Mouse (Mus musculus): Measurements from ENCODE around the gene Atf7.
A peak's percentile ranks its signal among the peaks of the same experiment; 100 is the strongest.
"Not testable (repeated sequence)": the region's sequence is repeated elsewhere in the genome, so short reads cannot be mapped to it uniquely, and the experiment has no call there.

The Atf7 gene

DNA sequence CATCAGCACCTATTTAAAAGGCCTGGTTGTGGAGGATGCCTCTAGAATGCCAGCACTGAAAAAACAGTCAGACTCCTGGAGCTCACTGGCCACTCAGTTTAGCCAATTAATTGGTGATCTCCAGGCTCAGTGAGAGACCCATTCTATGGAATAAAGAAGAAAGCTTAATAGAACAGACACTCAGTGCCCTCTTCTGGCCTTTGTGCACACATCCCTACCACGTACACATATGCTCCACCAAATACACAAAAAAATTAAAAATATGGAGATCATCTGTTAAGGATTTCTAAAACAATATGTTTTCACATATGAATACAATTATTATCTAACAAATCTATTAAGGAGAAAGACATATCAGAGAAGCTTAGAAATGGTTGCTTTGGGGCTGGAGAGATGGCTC lies 4.5 kb downstream of the Atf7 start:
- no peak for DNase-seq (ENCODE audit: low spot score in 2 of 2)

DNA sequence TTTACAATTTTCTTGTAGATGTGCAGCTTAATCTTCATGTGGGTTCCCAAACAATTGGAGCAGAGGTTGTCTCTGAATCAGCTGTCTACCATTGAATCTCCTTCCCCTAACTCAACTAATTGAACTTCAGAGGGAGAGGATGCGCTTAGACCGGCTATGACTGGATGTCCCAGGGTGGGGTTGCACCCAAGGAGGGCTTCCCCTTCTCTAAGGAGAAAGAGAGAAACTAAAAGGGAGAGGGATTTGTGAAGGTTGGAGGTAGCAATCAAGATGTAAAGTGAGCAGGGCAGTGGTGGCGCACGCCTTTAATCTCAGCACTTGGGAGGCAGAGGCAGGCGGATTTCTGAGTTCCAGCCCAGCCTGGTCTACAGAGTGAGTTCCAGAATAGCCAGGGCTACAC lies 5.8 kb downstream of the Atf7 start:
- no peak for DNase-seq (ENCODE audit: low spot score in 2 of 2)

DNA sequence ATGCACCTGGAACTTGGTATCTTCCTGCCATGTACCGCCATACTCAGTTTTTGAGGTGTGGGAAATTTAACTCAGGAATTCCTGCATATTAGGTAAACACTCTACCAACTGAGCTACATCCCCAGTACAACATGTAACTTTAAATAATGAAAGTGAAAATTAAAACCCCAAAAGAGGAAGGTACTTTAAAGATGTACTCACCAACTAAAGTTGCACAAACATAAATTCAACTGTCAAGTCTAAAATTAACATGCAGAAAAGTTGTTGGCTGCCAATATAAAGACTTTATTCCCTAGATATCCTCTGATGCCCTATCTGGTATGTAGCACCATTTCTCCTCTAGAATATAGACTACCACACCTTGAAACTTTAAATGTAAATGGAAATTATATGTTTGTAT lies 7.6 kb downstream of the Atf7 start:
- DNase-seq (ENCODE audit: low spot score in 2 of 2): no peak

DNA sequence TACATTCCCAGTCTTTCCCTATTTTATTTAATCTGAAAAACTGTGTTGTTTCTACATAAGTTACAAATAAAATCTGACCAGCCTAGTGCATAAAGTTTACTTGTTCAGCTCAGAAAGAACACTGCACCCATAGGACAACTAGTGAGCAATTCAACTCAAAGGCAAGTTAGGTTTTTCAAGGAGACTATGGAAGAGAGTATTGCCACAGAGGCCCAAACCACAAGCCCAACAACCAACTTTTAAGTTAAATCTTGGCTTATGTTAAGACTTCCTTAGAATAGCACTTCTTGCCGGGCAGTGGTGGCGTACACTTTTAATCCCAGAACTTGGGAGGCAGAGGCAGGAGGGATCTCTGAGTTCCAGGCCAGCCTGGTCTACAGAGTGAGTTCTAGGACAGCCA lies 9.1 kb downstream of the Atf7 start:
- DNase-seq (ENCODE audit: low spot score in 2 of 2): no peak

DNA sequence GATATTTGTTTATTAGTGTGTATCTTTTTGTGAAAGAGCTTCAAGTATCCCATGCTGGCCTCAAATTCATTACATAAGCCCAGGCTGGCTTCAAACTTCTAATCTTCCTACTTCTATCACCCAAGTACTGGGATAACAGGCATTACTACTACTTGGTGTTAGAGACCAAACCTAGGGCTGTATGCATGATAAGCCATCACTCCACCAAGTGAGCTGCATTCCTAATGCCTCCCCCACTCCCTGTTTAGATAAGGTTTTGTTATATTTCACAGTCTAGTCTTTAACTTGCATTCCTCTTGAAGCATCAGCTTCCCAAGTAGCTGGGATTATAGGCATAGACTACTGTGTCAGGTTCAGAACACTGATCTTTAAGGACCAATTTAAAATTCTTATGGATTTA lies 11.0 kb downstream of the Atf7 start:
- DNase-seq (ENCODE audit: low spot score in 2 of 2): no peak

DNA sequence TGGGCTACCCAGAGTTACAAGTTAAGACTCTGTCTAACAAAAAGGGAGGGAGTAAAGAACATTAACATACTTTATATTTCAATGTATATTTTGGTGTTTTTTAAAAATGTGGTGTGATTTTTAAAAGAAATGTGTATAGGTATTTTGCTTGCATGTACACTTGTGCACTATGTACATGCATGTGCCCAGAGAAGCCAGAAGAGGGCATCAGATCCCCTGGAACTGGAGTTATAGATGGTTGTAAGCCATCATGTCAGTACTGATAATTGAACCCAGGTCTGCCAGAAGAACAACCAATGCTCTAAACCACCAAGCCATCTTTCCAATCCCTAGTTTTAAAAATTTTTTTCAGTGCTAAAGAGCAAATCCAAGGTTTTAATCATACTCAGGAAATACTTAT lies 12.3 kb downstream of the Atf7 start:
- DNase-seq (ENCODE audit: low spot score in 2 of 2): no peak

DNA sequence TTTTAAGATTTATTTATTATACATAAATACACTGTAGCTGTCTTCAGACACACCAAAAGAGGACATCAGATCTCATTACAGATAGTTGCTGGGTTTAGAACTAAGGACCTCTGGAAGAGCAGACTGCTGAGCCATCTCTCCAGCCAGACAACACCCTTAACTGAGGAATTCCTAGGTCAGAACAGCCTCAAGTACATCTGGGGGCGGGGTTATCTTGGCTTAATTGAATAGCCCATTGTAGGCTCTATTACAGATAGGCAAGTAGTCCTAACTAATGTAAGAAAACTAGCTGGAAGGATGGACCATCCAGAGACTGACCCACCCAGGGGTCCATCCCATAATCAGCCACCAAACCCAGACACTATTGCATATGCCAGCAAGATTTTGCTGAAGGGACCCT lies 16.7 kb downstream of the Atf7 start:
- DNase-seq (ENCODE audit: low spot score in 2 of 2): not testable (repeated sequence)

DNA sequence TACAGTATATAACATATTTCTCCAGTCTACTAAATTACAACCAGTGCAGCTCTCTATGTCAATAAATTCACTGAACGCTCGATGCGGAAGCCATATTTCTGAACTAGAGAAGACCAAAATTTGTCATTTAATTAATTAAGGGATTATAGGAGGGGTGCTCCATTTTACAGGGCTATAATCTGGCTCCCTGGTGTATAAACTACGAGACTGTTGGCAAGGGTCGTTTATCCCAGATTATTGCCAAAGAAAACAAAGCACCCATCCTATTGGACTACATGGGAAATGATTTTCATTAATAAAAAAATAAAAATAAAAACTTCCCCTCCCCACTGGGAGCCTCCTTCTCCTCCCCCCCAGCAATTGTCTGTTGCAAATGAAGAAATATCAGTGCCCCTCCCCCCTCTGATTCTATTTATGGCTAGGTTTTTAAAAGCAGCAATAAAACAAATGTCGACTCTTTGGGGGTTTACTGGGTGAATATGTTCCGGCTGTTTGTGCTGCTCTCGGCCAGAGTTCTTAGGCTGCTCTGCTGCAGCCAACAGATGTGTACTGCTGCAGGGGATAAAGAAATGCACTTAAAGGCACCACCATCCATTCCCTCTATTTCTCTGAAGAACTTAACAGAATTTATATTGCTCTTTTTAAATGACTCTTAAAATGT lies 31.1 kb downstream of the Atf7 start:
- no peak for DNase-seq (ENCODE audit: low spot score in 2 of 2)

DNA sequence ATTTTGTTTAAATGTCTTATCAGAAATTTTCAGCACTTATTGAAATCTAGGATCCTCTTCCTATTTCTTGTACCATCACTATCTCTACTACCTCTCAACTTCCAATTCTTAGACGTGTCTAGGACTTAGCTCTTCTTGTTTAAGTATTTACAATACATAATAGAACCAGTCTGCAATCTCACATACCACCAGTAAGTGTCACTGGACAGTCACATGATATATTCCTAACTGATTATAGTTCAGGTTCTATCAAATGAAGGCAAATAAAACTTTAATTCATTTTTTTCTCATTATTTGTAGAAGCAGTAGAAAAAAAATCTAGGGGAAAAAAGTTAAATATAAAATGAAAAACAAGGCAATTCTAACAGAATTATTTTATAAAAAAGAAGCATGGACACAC lies 32.6 kb downstream of the Atf7 start:
- DNase-seq (ENCODE audit: low spot score in 2 of 2): no peak

DNA sequence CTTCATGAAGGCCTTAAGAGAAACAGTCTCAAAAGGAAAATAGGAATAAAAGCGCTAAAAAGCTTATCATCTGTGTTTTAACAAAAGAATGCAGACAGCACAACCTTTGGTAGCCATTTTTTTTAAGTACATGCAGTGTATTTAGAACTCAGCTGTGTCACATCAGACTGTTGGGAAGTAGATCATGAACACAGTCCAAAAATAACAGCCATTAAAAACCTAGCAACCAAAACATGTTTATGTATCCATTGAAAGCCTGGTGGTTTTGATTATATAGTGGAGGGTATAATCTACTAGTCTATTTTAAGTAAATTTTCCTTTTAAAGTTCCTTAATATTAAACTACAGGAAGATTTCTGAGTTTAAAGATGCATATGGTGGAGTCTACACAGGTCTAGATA lies 34.7 kb downstream of the Atf7 start:
- no peak for DNase-seq (ENCODE audit: low spot score in 2 of 2)

DNA sequence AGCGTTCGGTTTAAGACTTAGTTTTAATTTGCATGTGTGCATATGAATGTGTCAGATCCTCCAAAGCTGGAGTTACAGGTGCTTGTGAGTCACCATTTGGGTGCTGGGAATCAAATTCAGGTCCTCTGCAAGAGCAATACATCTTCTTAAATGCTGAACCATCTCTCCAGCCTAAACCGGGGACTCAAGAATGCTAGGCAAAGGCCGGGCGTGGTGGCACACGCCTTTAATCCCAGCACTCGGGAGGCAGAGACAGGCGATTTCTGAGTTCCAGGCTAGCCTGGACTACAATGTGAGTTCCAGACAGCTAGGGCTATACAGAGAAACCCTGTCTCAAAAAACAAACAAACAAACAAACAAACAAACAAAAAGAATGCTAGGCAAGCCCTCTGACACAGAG lies 35.4 kb downstream of the Atf7 start:
- no peak for DNase-seq (ENCODE audit: low spot score in 2 of 2)

DNA sequence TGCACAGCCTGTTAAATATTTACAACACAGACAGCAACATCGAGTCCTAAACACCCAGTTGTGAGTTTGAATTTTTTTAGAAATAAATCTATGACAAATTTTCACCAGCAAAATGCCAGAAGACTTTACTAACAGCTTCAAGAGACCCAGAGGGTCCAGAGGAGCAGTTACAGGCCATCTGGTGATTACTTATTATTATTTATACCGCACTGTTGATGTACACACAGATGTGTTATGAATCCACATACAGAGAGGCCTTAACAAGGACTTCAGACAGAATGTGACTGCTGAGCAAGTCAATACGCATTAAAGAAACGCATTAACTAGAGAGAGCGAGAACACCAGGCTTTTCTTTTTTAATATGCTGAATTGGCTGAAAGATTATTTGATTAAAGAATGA lies 39.8 kb downstream of the Atf7 start:
- DNase-seq (ENCODE audit: low spot score in 2 of 2): no peak

DNA sequence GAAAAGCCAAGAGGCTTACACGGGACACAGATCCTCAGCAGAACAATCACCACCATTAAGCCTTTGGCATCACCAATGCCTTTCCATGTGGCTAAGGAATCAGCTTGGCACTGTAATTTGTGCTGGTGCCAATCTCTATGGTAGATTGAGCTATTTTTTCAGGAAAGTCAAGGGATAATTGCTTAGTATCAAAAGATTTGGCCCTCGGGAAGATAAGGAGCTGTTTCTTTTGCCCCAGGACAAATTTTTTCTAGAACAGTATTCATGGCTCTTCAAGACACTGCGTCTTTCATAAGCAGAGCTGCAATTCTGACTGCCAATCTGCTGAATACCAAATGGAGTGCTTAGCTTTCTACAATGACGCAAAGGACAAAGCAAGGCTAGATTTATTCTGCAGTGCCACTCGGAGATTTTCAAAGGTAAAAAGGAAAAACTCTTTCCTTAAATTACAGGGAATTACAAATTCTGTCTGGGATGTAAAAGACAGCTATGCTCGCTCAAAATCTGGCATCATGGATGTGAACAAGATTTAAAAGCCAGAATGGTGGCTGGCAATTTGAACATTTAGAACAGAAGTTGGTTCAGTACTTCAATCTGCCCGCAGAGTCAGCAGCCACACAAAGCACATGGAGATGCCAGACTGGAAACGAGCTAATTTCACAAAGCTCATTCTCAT lies 41.4 kb downstream of the Atf7 start:
- DNase-seq (ENCODE audit: low spot score in 2 of 2): no peak

DNA sequence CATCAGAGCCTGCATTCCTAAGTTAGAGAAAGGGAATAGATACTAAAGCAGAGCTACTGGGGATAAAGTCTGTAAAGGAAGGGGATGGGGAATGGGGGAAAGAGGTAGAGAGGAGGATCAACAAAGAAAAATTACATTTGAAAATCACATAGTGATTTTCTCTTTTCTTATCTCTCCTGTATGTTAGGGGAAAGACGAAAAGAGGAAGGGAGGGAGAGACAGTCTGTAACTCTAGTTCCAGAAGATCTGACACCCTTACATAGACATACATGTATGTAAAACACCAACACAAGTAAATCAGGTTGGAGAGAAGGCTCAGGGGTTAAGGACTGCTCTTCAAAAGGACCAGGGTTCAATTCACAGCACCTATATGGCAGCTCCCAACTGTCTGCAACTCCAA lies 44.1 kb downstream of the Atf7 start:
- DNase-seq (ENCODE audit: low spot score in 2 of 2): no peak

DNA sequence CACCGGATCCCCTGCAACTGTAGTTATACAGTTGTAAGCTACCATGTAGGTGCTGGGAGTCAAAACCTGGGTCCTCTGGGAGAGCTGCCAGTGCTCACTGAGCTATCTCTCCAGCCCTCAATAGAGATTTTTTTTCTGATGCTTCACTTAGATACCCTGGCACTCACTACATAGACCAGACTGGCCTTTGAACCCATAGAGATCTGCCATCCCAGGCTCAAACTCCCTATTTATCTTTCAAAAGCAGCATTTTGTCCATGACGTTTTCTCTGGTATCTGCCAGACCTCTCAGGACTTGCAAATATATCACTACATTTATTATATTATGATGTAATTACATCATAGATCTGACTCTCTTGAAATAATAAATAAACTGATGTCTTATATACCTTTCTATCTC lies 46.9 kb downstream of the Atf7 start:
- DNase-seq (ENCODE audit: low spot score in 2 of 2): no peak

DNA sequence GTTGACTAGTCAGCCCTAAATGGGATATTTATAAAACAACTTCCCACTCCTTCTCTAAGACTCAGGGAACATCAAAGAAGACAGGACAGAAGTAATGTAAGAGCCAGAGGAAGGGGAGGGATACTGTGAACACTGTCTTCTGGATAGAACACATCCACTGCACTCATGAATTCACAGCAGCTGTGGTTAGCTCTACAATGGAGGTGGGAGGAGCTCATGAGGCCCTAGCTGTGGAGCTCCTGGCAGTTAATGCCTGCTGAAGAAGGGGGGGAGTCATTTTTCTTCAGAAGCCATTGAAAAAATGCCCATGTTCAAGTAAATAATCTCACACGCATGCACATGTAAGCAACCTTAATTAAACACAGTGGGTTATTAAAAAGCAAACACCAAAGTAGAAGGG lies 48.3 kb downstream of the Atf7 start:
- no peak for DNase-seq (ENCODE audit: low spot score in 2 of 2)

DNA sequence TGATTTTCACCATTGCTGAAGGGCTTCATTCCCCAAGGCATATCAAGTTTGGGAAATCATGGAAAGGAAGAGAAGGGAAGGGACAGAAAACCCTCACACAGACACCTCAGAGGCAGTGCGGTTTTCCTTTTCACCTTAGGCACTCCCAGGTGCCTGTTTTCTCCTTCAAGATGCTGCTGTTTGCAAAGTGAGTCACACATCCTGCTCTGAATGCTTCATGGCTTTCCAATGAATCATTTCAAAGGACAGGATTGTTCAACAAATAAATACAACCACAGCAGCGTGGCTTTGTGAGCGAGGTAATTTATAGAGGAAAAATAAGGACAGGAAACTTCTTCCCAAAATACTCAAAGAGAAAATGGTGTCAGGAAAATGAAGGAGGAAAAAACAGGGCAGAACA lies 53.2 kb downstream of the Atf7 start:
- peak in 1 of 2 experiments; percentile 4 for DNase-seq (ENCODE audit: low spot score in 2 of 2)

DNA sequence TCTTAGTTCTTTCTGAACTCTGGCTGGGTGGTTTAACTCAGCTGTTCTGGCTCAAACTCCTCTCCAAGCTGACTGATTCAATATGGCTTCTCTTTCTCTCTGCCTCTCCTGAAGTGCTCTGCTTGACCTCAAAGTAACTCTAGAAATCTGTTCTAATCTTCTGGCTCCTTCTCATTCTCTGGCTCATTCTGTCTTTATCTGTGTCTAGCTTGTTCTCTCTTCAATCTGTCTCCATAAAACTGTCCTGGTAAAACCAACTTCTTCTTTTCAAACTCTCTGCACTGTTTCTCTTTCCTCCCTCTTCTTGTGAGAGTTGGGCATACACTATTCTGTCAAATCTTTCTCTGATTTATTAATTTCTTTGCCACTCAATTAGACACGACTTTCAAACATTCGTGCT lies 57.4 kb downstream of the Atf7 start:
- DNase-seq (ENCODE audit: low spot score in 2 of 2): no peak

DNA sequence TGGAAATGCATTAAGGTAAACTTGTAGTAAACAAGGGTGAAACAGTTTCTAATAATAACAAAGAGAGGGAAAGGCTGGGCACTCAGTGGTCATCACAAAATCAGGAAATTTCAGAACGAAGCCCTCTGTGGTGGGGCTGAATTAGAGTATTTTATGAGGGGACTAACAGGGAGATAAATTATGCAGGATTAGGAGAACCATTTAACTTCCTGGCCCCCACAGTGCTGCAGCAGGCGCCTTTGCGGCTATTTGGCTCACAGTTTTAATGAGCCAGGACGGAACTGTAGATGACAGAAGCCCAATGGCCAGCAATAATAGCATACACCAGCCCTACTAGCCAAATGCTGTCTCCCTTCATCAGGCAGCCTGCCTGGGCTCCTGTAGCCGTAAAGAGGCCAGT lies 61.6 kb downstream of the Atf7 start:
- no peak for DNase-seq (ENCODE audit: low spot score in 2 of 2)

DNA sequence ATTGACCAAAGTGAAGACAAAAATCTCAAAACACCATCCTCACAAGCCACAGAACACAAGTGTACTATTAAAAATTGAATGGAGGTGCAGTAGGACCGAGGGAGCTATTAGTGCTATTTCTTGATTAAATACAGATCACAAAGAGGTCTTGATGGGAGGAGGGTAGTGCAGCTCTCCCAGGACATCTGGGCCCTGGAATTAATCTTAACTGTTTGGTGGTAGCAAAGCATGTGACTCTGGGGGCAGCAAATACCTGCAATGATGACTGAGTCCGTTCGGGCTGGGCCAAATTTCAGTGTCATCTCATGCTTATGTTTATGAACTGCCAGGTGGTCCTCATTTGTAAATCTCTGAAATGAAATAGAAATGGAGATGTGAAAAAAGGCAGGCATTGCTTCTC lies 62.2 kb downstream of the Atf7 start:
- DNase-seq (ENCODE audit: low spot score in 2 of 2): no peak

DNA sequence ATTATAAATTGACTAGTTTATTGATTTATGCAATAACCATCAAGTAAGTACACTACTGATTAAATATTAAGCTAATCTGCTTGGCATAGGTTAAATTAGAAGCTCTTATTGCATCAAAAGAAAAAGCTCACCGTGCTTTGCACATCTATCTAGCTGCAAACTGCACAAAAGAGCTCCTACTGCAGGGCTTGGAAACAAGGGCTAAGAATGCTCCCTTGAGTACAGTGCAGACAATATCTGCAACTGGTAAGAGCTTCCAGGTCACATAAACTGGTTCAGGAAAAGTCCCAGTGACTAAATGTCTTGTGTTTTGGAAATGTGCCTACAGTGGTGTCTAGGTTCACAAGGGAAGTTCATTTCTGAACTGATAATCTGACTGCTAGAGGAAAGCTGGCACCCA lies 62.8 kb downstream of the Atf7 start:
- DNase-seq (ENCODE audit: low spot score in 2 of 2): no peak

DNA sequence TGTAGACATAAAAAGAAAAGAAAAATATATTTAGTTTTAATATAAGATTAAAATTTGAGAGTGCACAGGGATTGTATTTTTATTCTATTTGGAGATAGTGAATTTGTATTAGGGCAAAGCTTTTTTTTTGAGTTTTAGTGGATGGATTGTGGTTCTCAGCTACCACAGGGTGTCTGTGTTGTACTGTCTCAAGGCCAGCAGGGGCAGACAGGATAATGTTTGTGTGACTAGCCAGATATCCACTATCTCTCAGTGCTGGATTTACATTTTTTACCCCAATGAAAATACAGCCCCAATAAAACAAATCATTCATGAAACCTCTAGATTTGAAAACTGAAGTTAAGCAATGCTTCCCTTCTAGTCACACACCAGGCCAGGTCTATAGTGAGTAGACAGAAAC lies 67.7 kb downstream of the Atf7 start:
- DNase-seq (ENCODE audit: low spot score in 2 of 2): no peak

DNA sequence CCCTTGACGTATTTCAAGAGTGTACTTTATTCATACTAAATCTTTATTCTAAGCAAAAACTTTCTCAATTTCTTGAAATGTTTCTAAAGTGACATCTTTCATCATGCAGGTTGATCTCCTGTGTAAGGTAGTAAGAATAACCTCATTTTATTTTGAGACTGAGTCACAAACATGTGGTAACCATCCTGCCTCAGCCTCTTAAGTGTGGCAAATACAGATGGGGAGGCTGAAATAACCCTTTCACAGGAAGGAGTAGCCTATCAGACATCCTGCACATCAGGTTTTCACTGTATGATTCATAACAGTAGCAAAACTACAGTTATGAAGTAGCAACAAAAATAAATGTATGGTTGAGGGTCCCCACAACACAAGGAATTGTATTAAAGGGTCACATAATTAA lies 69.7 kb downstream of the Atf7 start:
- no peak for DNase-seq (ENCODE audit: low spot score in 2 of 2)

DNA sequence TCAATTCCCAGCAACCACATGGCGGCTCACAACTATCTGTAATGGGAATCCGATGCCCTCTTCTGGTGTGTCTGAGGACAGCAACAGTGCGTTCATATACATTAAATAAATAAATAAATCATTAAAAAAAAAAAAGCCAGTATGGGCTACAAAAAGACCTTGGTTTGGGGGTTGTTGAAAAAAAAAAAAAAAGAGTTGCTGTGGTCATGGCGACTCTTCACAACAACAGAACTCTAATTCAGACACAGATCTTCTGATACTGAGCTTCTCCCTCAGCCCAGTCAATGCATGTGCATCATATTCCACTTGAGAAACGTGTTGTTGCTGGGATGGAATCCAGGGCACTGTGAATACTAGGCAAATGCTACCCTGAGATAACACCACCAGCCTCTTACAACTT lies 72.7 kb downstream of the Atf7 start:
- no peak for DNase-seq (ENCODE audit: low spot score in 2 of 2)

Data from urinary bladder, postnatal 36 days (tissue).